Mouse (Mus musculus): Measurements from ENCODE around the gene Tmem196. TPM values are rescaled to one million over a fixed set of nuclear protein-coding genes. Genes with fewer than 3 reads are reported as not detected.
A peak's percentile ranks its signal among the peaks of the same experiment; 100 is the strongest.

Tmem196 gene
- 1.5 and 1.7 TPM in 2 replicates for polyA plus RNA-seq (2015; fragmentation: Nextera tagmentation; extraction: Ambion mirVana)

DNA sequence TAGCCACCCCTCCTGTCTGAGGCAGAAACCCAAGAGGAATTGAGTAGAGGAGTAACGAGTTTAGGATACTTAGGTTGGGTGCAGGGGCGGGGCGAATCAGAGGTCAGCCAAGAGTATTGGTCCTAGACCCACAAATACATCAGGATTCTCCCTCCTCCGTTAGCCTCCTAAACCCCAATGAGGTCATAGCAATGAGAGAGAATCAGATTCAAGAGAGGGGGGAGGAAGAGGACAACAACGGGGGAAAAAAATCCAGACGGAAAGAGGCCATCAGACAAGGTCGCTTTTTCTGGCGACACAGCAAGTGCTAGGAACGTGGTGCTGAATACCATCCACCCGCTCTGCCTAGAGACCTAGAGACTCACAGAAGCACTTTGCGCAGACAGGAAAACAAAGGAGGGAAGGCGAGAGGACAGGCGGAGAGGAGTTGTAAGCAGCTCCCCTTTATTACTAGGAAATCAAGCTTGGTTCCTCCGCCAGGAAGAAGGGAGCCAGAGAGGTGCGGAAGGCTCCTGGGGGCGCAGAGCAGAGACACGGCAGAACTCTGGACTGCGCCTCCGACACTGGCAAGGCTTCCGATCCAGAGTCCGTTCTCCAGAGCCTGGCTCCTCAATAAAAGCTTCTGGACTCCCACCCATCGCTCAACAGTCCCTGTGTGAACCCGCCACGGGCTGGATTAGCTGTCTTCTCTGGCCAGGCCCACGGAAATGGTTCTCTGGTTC lies at the start of gene Tmem196:
TSS of gene Tmem196 (plus strand) at position 234 of the 722 bp plus-strand sequence.
- 2% methylated on average over 25 of the region's 25 CpGs for WGBS
- no peak within 1 kb of the TSS for H3K27ac ChIP-seq

DNA sequence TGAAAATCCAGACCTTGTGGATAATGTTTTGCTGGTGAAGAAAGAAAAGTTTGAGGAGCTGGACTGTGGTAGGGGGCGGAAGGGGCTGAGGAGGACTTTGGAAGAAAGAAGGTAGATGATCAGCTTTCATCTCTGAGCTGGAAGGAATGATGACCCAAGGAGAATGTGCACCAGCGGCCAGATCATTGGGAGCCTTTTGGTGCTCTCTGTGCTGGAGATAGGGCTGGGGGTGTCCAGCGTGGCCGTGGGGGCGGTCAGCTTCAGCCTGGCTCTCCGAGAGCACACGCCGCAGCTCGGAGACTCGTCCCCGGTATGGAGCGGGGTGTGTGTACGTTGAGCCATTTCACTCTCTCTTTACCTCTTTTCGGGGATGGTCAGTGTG lies 680 bp downstream of the Tmem196 start:
- 3% methylated on average over 14 of the region's 14 CpGs for WGBS
- Histone ChIP-seq H3K4me2 (peak overlapping the region; percentile 83), H3K9ac (peak overlapping the region; percentile 55), H3K4me3 (peak overlapping the region; percentile 56), H3K36me3 (no peaks in the 10 kb centered on the region), H3K27ac (no peak overlapping the region), H3K4me1 (replicated peaks) (0 out of 2 replicates have a peak, but pooled peaks cover 5% of the 10 kb centered on the region), H3K9me3 (replicated peaks) (no peaks in the 10 kb centered on the region), H3K27me3 (no peaks in the 10 kb centered on the region)
- ATAC-seq (replicated peaks; ENCODE audit: insufficient number of reproducible peaks, insufficient read depth, low FRiP score, low read depth), result no peak

More for the DNA sequence above, at the start of gene Tmem196:
- H3K4me2 ChIP-seq, result peak within 1 kb of the TSS; percentile 83
- H3K9ac ChIP-seq, result peak within 1 kb of the TSS; percentile 55
- H3K9me3 ChIP-seq (replicated peaks), result no peaks in the 10 kb centered on the region
- H3K4me1 ChIP-seq (replicated peaks), result 0 out of 2 replicates have a peak, but pooled peaks cover 5% of the 10 kb centered on the region
- ATAC-seq (replicated peaks; ENCODE audit: insufficient number of reproducible peaks, insufficient read depth, low FRiP score, low read depth), result peak; percentile 35; the same call in 1 of the 2 replicates
- H3K4me3 ChIP-seq, result peak within 1 kb of the TSS; percentile 56
- H3K27me3 ChIP-seq, result no peaks in the 10 kb centered on the region
- no peaks in the 10 kb centered on the region for H3K36me3 ChIP-seq

DNA sequence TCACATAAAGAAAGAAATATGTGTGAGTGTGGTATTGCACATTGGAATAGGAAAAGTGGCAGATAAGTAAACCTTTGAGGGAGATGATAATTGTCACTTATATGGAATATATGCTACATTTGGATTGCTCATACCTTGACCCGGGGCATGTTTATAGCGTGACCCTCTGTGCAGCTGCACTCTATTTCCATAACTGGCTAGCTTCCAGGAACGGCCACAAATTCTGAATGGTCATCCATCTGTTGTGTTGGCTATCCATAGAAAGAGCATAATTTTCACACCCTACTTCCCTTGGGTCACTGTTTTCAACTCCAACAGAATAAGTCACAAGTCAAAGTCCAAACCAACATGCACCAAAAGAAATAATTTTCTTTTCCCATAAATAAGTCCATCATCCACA lies 11.4 kb downstream of the Tmem196 start:
- no peak for ATAC-seq (replicated peaks; ENCODE audit: insufficient number of reproducible peaks, insufficient read depth, low FRiP score, low read depth)
- WGBS, result 73% methylated on average over 3 of the region's 3 CpGs
- no peak overlapping the region for H3K4me3 ChIP-seq

DNA sequence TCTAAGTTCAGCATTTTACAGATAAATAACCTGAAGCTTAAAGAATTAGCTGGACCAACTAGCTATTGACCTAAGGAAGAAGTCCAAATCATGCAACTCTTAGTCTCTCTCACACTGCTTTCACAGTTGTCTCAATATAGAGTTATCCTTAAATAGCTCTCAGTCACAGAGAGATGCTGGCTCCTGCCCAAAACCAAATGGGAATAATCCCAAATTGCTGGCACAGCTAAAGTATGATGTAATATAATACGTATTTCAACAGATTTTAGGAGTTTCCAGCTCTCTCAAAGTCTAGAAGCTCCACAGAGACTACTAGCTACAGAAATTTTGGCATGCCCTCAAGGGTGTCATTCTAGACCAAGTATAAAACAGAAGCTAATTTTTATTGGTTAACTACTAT lies 15.1 kb downstream of the Tmem196 start:
- no peaks in the 10 kb centered on the region for H3K36me3 ChIP-seq
- no peaks in the 10 kb centered on the region for H3K27me3 ChIP-seq
- no peaks in the 10 kb centered on the region for H3K9me3 ChIP-seq (replicated peaks)
- H3K4me1 ChIP-seq (replicated peaks), result no peaks in the 10 kb centered on the region
- H3K9ac ChIP-seq, result no peak overlapping the region
- no peak overlapping the region for H3K27ac ChIP-seq
- no peak overlapping the region for H3K4me2 ChIP-seq
- ATAC-seq (replicated peaks; ENCODE audit: insufficient number of reproducible peaks, insufficient read depth, low FRiP score, low read depth), result no peak
- no peak overlapping the region for H3K4me3 ChIP-seq
- 29% methylated on average over 1 of the region's 1 CpGs for WGBS

More for the DNA sequence above, 11.4 kb downstream of the Tmem196 start:
- H3K36me3 ChIP-seq, result no peaks in the 10 kb centered on the region
- H3K4me2 ChIP-seq, result no peak overlapping the region
- no peak overlapping the region for H3K9ac ChIP-seq
- no peaks in the 10 kb centered on the region for H3K9me3 ChIP-seq (replicated peaks)
- no peak overlapping the region for H3K27ac ChIP-seq
- no peaks in the 10 kb centered on the region for H3K27me3 ChIP-seq
- H3K4me1 ChIP-seq (replicated peaks), result no peaks in the 10 kb centered on the region

DNA sequence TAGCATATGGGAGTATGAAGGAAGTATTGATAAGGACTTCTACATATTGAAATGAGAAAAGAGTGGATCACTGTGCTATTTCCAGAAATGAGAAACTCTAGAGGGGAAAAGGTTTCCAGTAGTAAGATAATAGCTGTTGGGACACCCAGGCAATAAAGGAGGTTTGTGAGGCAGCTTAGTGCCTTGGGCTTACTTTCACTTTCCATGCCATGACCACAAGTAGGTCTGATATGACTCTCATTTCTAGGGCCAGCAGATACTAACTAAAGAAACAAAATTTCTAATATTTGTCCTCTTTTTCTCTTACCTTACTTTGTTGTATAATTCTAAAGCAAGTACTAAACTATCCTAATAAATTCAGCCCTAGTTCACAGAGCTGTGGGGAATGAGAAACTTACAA lies 19.8 kb downstream of the Tmem196 start:
- no peaks in the 10 kb centered on the region for H3K4me1 ChIP-seq (replicated peaks)
- no peaks in the 10 kb centered on the region for H3K27me3 ChIP-seq
- no peaks in the 10 kb centered on the region for H3K36me3 ChIP-seq
- H3K9ac ChIP-seq, result no peak overlapping the region
- no peak for ATAC-seq (replicated peaks; ENCODE audit: insufficient number of reproducible peaks, insufficient read depth, low FRiP score, low read depth)
- H3K27ac ChIP-seq, result no peak overlapping the region
- H3K4me3 ChIP-seq, result no peak overlapping the region
- no peaks in the 10 kb centered on the region for H3K9me3 ChIP-seq (replicated peaks)
- no peak overlapping the region for H3K4me2 ChIP-seq

DNA sequence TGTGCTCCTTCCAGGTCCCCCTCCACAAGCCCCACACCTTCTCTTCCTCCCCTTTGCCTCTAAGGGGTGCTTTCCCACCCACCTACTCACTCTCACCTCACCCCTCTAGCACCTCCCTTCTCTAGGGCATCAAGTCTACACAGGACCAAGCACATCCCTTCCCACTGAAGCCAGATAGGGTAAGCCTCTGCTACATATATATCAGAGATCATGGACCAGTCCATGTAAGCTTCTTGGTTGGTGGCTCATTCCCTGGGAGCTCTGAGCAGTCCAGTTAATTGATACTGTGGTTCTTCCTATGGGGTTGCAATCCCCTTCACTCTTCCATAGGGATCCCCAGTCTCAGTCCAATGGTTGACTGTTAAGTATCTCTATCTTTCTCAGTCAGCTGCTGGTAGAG lies 24.4 kb downstream of the Tmem196 start:
- Histone ChIP-seq H3K4me2 (no peak overlapping the region), H3K27ac (no peak overlapping the region), H3K4me1 (replicated peaks) (no peaks in the 10 kb centered on the region), H3K36me3 (no peaks in the 10 kb centered on the region), H3K9ac (no peak overlapping the region), H3K9me3 (replicated peaks) (no peaks in the 10 kb centered on the region), H3K27me3 (no peaks in the 10 kb centered on the region), H3K4me3 (no peak overlapping the region)
- ATAC-seq (replicated peaks; ENCODE audit: insufficient number of reproducible peaks, insufficient read depth, low FRiP score, low read depth), result no peak

DNA sequence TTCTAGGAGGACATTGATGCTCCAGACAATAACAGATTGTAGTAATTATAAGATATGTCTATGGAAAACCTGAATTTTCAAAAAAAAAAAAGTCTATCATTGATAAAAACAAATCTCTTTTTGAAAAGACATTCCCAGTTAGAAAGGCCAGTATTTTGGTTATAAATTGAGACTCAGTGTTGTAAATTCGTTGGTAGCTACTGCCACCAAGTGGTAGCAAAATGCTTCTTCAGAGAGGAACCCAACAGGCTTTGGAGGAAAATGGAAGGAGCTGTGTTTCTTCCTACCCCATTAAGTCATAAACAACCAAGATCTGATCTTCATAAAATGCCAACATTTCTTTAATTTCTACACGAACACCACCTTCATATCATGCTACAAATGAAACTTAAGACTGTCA lies 36.1 kb downstream of the Tmem196 start:
- H3K4me1 ChIP-seq (replicated peaks), result no peaks in the 10 kb centered on the region
- WGBS, result 0% methylated on average over 2 of the region's 2 CpGs
- no peak for ATAC-seq (replicated peaks; ENCODE audit: insufficient number of reproducible peaks, insufficient read depth, low FRiP score, low read depth)

DNA sequence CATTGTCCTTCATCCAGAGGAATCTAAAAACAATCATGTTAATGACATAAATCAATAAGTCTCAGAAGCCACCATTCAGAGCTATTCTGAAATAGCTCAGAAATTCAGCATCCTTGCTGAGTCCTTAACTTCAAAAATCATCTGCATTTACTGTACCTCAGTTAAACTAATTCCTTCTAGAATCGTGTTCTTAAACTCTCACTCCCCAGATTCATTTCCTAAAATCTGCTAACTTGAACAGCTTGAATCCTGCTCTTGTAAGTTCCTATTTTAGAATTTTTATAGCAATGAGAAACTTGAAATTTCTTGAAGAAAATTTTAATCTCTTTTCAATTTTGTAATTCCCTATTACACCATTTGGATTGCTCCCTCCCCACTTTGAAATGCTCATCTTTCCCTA lies 52.6 kb downstream of the Tmem196 start:
- Histone ChIP-seq H3K9ac (no peak overlapping the region), H3K4me2 (no peak overlapping the region), H3K36me3 (no peaks in the 10 kb centered on the region), H3K27ac (no peak overlapping the region), H3K4me3 (no peak overlapping the region), H3K4me1 (replicated peaks) (no peaks in the 10 kb centered on the region), H3K9me3 (replicated peaks) (no peaks in the 10 kb centered on the region), H3K27me3 (no peaks in the 10 kb centered on the region)
- 67% methylated on average over 1 of the region's 1 CpGs for WGBS
- ATAC-seq (replicated peaks; ENCODE audit: insufficient number of reproducible peaks, insufficient read depth, low FRiP score, low read depth), result no peak

More for the DNA sequence above, 36.1 kb downstream of the Tmem196 start:
- Histone ChIP-seq H3K36me3 (no peaks in the 10 kb centered on the region), H3K9me3 (replicated peaks) (no peaks in the 10 kb centered on the region), H3K4me2 (no peak overlapping the region), H3K27me3 (no peaks in the 10 kb centered on the region), H3K9ac (no peak overlapping the region), H3K27ac (no peak overlapping the region), H3K4me3 (no peak overlapping the region)

DNA sequence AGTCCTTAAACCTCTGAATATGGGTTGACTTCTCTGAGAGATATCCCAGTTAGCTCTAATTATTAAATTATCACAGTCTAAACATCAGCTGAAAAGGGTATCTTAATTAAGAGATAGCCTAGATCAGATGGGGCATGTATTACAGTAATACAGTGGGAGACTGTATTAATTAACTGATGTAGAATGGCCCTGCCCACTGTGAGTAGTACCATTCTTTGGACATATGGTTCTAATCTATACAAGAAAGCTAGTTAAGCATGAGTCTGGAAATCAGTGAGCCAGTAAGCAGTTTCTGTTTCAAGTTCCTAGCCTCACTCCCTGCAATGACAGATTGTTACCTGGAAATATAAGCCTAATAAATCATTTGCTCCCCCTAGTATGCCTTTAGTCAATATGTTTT lies 58.7 kb downstream of the Tmem196 start:
- no peaks in the 10 kb centered on the region for H3K27me3 ChIP-seq
- no peaks in the 10 kb centered on the region for H3K9me3 ChIP-seq (replicated peaks)
- H3K27ac ChIP-seq, result no peak overlapping the region
- H3K4me2 ChIP-seq, result no peak overlapping the region
- no peak for ATAC-seq (replicated peaks; ENCODE audit: insufficient number of reproducible peaks, insufficient read depth, low FRiP score, low read depth)
- no peak overlapping the region for H3K4me3 ChIP-seq
- H3K9ac ChIP-seq, result no peak overlapping the region
- H3K36me3 ChIP-seq, result no peaks in the 10 kb centered on the region
- no peaks in the 10 kb centered on the region for H3K4me1 ChIP-seq (replicated peaks)

DNA sequence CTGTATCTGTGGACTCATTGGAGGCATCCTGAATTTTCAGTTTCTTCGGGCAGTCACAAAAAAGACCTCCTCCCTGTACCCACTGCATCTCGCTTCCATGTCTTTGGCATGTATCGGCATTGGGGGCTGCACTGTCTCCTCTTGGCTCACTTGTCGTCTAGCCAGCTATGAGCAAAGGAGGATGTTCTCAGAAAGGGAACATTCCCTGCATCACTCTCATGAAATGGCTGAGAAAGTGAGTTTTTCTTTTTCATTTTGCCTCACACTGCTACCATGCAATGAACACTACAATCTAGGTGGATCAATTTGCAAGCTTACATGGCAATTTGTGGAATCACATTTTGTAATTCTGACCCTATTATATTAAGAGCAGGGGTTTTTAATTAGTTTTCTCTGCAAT lies 69.1 kb downstream of the Tmem196 start:
- Histone ChIP-seq H3K9ac (no peak overlapping the region), H3K36me3 (no peaks in the 10 kb centered on the region), H3K4me1 (replicated peaks) (no peaks in the 10 kb centered on the region), H3K9me3 (replicated peaks) (no peaks in the 10 kb centered on the region), H3K4me3 (no peak overlapping the region), H3K4me2 (no peak overlapping the region), H3K27me3 (no peaks in the 10 kb centered on the region), H3K27ac (no peak overlapping the region)
- 73% methylated on average over 4 of the region's 4 CpGs for WGBS
- no peak for ATAC-seq (replicated peaks; ENCODE audit: insufficient number of reproducible peaks, insufficient read depth, low FRiP score, low read depth)

DNA sequence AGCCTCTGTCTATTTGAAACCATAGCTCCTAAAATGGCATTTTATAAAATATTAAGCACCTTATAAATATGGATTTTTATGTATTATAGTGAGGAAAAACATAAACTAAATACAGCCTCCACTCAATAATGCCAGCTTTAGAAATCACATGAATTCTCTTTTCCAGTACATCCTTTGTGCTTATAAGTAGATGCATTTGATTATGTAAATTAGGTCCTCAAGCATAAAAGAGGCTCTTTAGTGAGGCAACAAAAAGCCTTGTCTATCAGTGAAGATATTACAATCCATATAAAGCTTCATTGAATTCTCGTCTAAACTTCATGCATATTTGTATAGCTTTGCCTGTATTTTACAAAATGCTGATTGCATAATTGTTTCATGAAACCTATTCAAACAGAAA lies 69.6 kb downstream of the Tmem196 start:
- ATAC-seq (replicated peaks; ENCODE audit: insufficient number of reproducible peaks, insufficient read depth, low FRiP score, low read depth), result no peak
- H3K36me3 ChIP-seq, result no peaks in the 10 kb centered on the region

More for the DNA sequence above, 69.6 kb downstream of the Tmem196 start:
- no peak overlapping the region for H3K4me3 ChIP-seq
- no peaks in the 10 kb centered on the region for H3K27me3 ChIP-seq
- H3K27ac ChIP-seq, result no peak overlapping the region
- H3K9me3 ChIP-seq (replicated peaks), result no peaks in the 10 kb centered on the region
- 52% methylated on average over 1 of the region's 1 CpGs for WGBS
- no peaks in the 10 kb centered on the region for H3K4me1 ChIP-seq (replicated peaks)
- H3K4me2 ChIP-seq, result no peak overlapping the region
- no peak overlapping the region for H3K9ac ChIP-seq
